Mouse (Mus musculus) embryonic facial prominence, embryonic 13.5 days (tissue): ENCODE data around the gene Zfp444. TPM values are rescaled to one million over a fixed set of nuclear protein-coding genes. Genes with fewer than 3 reads are reported as not detected.
"Not testable (repeated sequence)": the region's sequence is repeated elsewhere in the genome, so short reads cannot be mapped to it uniquely, and the experiment has no call there.

Source experiments
- ATAC-seq: fragments of 200-750 bp; cut with Nextera tagmentation; 2 replicates; pipeline ENCODE4 v1.8.0; 2017; ENCODE audit warnings: low read depth; ENCODE audit not compliant: insufficient number of reproducible peaks, insufficient read depth, low FRiP score, low TSS enrichment
- H3K27ac ChIP-seq: fragments of 300-500 bp; sonication (generic); 2 replicates; pipeline ENCODE4 v1.5.1; 2015; ENCODE audit warnings: moderate library complexity, mild to moderate bottlenecking, inconsistent platforms
- H3K27me3 ChIP-seq: fragments of 300-500 bp; sonication (generic); 2 replicates; pipeline ENCODE4 v1.6.1; 2015; ENCODE audit warnings: mild to moderate bottlenecking, inconsistent platforms
- H3K36me3 ChIP-seq: fragments of 300-500 bp; sonication (generic); 2 replicates; pipeline ENCODE4 v1.6.1; 2015; ENCODE audit warnings: mild to moderate bottlenecking, inconsistent platforms
- H3K4me1 ChIP-seq: fragments of 300-500 bp; sonication (generic); 2 replicates; pipeline ENCODE4 v1.6.1; 2015; ENCODE audit warnings: inconsistent platforms
- H3K4me2 ChIP-seq: fragments of 300-500 bp; sonication (generic); 2 replicates; pipeline ENCODE4 v1.6.1; 2015; ENCODE audit warnings: moderate library complexity, mild to moderate bottlenecking, inconsistent platforms
- H3K4me3 ChIP-seq: fragments of 300-500 bp; sonication (generic); 2 replicates; pipeline ENCODE4 v1.5.1; 2015; ENCODE audit warnings: mild to moderate bottlenecking, inconsistent platforms
- H3K9ac ChIP-seq: fragments of 300-500 bp; sonication (generic); 2 replicates; pipeline ENCODE4 v1.6.1; 2015; ENCODE audit warnings: mild to moderate bottlenecking, inconsistent platforms
- H3K9me3 ChIP-seq: fragments of 300-500 bp; sonication (generic); 2 replicates; pipeline ENCODE4 v1.6.1; 2016; ENCODE audit warnings: inconsistent platforms
- WGBS: fragments of 180-500 bp; shearing (Covaris S2); methylation state at CpG from one replicate; pipeline ENCODE4 v1.1.7; 2015; ENCODE audit warnings: mixed read lengths; 5-methylcytosine and 5-hydroxymethylcytosine counted together
- polyA plus RNA-seq: library from polyadenylated mRNA; unstranded; fragments of >200 nt; fragmentation: Nextera tagmentation; extraction: Ambion mirVana; gene quantifications from 2 replicates; pipeline ENCODE4 v1.2.1, GENCODE M21; 2015

The Zfp444 gene
- polyA plus RNA-seq, 1 experiment from 2014 or later, result 76.0 TPM

- H3K36me3 ChIP-seq, H3K9ac ChIP-seq, H3K4me3 ChIP-seq, ATAC-seq, H3K4me2 ChIP-seq, H3K9me3 ChIP-seq, H3K27ac ChIP-seq, H3K4me1 ChIP-seq, H3K27me3 ChIP-seq: not testable (repeated sequence)
- WGBS, result 56% methylated on average over 8 of the region's 8 CpGs
Observed at GRCm38 (mm10) chr7:6228491-6228890, 56.5 kb downstream of the Zfp444 start.

GRCm38 (mm10) chr7:6239787-6240186 is 67.8 kb downstream of the Zfp444 start:
- Histone ChIP-seq H3K27ac (no peak overlapping the region), H3K4me3 (no peak overlapping the region), H3K27me3 (no peaks in the 10 kb centered on the region), H3K9ac (no peak overlapping the region), H3K4me2 (no peak overlapping the region), H3K36me3 (no peaks in the 10 kb centered on the region), H3K4me1 (no peaks in the 10 kb centered on the region), H3K9me3 (no peaks in the 10 kb centered on the region)
- ATAC-seq, result no peak
- WGBS, result 46% methylated on average over 11 of the region's 11 CpGs

- H3K9ac ChIP-seq, H3K4me2 ChIP-seq, H3K27ac ChIP-seq, H3K4me3 ChIP-seq, H3K36me3 ChIP-seq, H3K27me3 ChIP-seq, ATAC-seq, H3K9me3 ChIP-seq, H3K4me1 ChIP-seq: not testable (repeated sequence)
- 23% methylated on average over 1 of the region's 1 CpGs for WGBS
Observed at GRCm38 (mm10) chr7:6240841-6241425, 68.9 kb downstream of the Zfp444 start.

Other genes with a start within 250 kb of the Zfp444 start
- not detected in 2 replicates for gene Vmn1r65, start 161.2 kb upstream of the Zfp444 start, polyA plus RNA-seq
- gene Nlrp4c, start 127.1 kb upstream of the Zfp444 start, polyA plus RNA-seq, result not detected in 2 replicates
- gene Zfp787, start 16.2 kb upstream of the Zfp444 start, polyA plus RNA-seq, result 21.2 and 28.0 TPM in 2 replicates
- not detected in 2 replicates for gene Galp, start 24.9 kb downstream of the Zfp444 start, polyA plus RNA-seq
- gene Zscan5b, start 50.1 kb downstream of the Zfp444 start, polyA plus RNA-seq, result not detected in 2 replicates
- gene Epp13, start 80.5 kb downstream of the Zfp444 start, polyA plus RNA-seq, result not detected in 2 replicates
- 8.3 and 9.7 TPM in 2 replicates for gene Zfp667, start 114.4 kb downstream of the Zfp444 start, polyA plus RNA-seq
- gene Zfp583, start 159.1 kb downstream of the Zfp444 start, polyA plus RNA-seq, result 7.8 and 9.2 TPM in 2 replicates
- 3.1 and 4.0 TPM in 2 replicates for gene Gm3854, start 171.5 kb downstream of the Zfp444 start, polyA plus RNA-seq
- 2.7 and 4.5 TPM in 2 replicates for gene Zfp78, start 191.1 kb downstream of the Zfp444 start, polyA plus RNA-seq
- 12.8 and 13.7 TPM in 2 replicates for gene Zfp28, start 211.1 kb downstream of the Zfp444 start, polyA plus RNA-seq
- not detected in 2 replicates for gene Smim17, start 226.5 kb downstream of the Zfp444 start, polyA plus RNA-seq
- not detected in 2 replicates for gene Gm20715, start 238.1 kb downstream of the Zfp444 start, polyA plus RNA-seq